Mouse (Mus musculus) ovary, postnatal 10 days (tissue): ENCODE data around the gene Lpp.

ENCODE experiments used
- DNase-seq: peaks from one replicate; pipeline ENCODE4 v3.0.0; 2022; ENCODE audit warnings: low spot score

Lpp gene

GRCm38 (mm10) chr16:24816621-24817020 is 423.3 kb downstream of the Lpp start:
- DNase-seq, result no peak

GRCm38 (mm10) chr16:24817381-24817780 is 424.1 kb downstream of the Lpp start:
- no peak for DNase-seq

DNA sequence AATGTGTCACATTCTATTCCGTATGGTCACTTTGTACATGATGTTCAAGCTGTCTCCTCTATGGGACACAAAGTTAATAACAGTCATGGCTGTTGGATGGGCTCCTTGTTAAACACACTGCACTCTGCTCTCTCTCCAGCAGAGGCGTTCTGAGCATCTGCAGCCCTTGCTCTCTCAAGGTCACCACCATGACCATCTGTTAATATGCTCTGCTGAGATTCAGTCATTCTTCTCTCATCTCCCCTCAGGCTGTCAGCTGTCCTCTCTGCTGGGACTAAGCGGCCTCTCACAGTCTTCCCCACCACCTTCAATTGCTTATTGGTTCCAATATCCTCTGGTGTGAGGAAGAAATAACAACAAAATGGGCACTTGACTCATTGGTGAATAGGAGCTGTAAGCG is 425.8 kb downstream of the Lpp start:
- DNase-seq, result no peak

DNA sequence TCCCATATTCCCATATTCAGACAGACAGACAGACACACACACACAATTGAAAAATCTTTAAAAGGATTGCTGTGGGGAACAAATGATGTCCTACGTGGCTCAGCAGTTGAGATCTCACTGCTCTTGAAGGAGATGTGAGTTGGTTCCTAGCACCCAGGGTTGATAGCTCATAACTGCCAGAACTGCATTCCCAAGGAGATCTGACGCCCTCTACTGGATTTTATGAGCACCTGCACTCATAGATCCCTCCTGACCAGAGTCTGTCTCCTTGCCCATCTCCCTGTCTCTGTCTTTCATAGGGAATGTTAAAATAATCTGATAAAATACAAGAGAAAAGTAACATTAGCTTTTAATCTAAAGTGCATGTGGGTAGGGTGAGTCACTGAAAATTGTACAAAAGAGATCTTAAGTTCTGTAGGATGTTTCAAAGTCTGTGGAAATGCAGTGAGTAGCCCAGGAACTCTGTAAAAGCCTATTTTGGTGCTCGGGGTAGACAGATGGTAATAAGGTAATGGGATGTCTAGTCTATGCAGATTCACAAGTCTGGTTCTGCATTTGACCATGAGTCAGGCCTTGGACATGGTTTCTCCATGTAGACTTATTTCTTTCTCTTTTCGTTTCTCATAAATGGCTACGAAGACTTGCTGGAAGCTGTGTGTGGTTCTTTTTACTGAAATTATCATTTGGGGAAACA is 429.0 kb downstream of the Lpp start:
- DNase-seq, result no peak

DNA sequence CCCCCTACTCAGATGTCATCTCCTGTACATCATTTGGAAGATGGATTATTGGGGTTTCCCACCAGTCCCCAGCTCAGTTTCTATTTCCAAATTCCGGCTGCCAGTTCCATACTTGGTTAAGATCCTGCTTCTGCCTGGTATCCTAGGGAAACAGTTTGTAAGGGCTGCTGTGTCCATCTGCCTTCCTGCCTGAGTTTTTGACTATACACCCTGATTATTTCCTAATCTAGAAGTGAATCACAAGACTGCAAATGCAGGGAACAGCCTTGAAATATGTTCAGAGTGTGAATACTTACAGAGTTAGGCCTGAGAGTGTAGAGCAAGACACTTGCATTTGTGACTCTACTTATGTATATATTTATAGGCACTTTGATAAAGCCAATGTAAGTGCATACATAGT is 429.6 kb downstream of the Lpp start:
- DNase-seq, result no peak

DNA sequence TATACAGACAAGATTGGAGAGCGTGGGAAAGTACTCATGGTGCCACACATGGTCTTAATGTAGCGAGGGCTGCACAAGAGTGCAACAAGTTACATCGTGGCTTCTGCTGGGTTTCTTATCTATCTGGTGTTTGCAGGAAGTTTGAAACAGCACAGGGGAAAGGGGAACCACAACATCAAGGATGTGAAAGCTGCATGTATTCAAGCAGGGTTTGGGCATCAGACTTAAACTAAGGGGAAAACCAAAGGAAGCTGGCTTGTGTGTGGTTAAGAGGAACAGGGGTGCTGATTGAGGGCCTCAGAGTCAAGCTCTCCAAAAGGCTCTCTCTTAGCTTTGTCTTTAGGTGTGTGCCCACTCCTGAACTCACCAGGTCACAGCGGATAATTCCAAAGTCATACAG is 433.1 kb downstream of the Lpp start:
- DNase-seq, result no peak

DNA sequence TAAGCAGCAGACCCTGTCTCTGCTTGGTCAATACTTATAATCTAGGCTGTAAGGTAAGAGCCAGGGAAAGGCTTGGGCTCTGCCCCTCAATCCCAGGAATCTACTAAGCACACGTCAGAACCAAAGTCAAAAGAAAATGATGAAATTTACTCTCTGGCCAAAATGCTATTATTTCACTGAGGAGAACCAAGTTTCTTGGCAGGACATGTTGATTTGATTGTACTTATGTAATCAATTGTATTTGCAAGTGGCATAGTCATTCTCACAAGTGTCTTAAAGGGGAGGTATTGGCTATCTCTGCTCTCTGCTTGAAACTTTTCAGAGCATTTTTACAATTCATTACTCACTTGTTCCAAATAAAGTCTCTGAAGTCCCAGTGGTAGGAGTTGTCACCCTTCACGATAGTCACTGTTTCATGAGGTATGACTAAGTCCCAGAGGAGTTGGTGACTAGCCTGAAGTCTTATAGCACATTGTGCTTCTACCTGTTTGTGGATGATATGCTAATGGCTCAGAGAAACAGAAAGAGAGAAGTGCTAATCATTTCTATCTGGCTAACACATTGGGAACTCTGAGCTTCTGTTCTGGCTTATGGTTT is 435.0 kb downstream of the Lpp start:
- DNase-seq, result no peak

GRCm38 (mm10) chr16:24829860-24830259 is 436.6 kb downstream of the Lpp start:
- no peak for DNase-seq

- no peak for DNase-seq
These were observed 437.6 kb downstream of the Lpp start for GRCm38 (mm10) chr16:24830939-24831338.

- no peak for DNase-seq
These were observed 439.9 kb downstream of the Lpp start for GRCm38 (mm10) chr16:24833221-24833620.

DNA sequence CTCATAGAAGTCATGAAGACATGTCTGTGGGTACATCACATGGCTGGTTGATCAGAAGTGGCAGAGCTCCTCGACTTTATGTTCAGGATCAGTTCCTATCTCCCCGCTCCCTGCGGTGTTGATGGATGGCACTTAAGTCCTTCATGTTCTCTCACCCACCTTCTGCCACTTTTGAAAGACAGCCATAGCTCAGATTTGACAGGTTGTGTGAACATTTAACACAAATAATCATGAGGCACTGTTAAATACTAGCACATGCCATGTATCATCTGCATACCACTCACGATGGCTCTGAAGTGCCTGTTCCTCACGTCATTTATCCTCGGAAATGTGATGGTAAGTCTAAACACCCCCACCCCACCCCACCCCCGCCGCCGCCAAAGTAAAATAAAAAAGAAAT is 441.2 kb downstream of the Lpp start:
- DNase-seq, result no peak

DNA sequence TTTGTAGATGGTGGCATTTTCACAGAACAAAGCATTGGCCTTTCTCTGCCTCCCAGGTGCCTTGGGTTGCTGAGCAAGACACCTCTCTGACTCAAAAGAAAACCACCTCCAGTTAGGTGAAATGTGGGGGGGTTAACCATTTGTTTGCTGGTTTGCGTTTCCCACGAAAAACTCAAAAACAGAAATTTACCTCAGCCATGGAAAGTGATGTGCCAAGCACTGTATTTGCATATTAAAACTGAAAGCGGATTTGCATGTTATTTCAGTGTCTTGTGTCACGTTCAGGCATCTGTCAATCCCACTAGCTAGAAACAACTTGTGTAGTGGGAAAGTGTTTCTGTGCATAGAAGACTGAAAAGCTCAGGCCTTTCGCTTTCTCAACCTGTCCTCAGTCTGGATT is 443.2 kb downstream of the Lpp start:
- DNase-seq, result no peak

GRCm38 (mm10) chr16:24839018-24839417 is 445.7 kb downstream of the Lpp start:
- DNase-seq, result no peak

GRCm38 (mm10) chr16:24840073-24840472 is 446.8 kb downstream of the Lpp start:
- no peak for DNase-seq

DNA sequence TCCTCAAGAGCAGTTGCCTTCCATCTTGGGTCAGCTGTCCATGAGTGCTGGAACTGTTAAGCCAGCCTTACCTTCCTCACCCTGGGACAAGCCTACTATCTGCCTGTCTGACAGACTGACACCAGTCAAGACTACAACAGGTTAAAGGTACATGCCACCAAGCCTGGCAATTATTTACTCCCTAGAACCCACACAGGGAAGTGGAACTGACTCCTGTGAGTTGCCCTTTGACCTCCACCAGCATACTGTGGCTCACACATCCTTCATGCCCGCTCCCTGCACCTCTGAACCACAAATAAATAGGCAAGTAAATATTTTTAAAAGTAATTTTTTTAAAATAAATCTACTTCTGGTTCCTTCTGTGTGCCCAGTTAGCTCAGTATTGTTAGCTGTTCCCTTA is 452.8 kb downstream of the Lpp start:
- no peak for DNase-seq

- DNase-seq, result no peak
These were observed 466.3 kb downstream of the Lpp start for GRCm38 (mm10) chr16:24859509-24860140.

DNA sequence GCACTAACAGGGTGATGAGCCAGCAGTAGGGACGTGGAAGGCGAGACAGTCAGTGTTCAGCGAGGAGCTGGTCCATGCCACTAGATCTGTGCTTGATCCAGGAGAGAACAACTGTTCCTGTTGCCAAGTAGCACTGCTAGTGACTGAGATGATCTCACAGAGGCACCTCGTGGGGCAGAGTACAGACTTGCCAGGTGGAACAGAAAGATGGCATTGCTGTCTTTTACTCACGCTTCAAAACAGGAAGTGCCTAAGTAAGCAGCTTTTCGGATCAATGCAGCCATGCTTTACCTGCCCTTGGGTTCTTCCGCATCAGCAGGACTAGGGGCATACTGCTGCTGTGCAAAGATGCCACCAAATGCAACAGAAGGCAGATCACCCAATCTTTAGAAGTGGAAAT is 467.1 kb downstream of the Lpp start:
- no peak for DNase-seq

- no peak for DNase-seq
These were observed 468.1 kb downstream of the Lpp start for GRCm38 (mm10) chr16:24861374-24861773.

DNA sequence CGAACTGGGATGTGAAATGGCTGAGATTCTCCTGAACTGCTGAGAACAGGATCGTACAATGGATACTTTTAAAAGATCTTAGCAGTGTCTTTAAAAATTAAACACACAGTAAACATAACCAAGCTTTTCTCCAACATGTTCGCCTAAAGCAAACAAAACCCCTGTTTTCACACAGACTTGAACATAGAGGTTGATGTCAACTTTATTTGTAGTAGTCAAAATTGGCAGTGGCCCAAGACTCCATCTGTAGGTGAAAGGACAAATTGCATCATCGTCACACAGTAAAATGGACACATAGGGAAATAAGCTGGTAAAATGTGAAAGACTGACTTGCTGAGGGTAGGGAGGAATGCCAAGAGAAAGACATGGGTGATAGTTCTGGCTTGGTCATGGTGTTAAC is 480.9 kb downstream of the Lpp start:
- no peak for DNase-seq

GRCm38 (mm10) chr16:24875661-24876060 is 482.4 kb downstream of the Lpp start:
- no peak for DNase-seq

DNA sequence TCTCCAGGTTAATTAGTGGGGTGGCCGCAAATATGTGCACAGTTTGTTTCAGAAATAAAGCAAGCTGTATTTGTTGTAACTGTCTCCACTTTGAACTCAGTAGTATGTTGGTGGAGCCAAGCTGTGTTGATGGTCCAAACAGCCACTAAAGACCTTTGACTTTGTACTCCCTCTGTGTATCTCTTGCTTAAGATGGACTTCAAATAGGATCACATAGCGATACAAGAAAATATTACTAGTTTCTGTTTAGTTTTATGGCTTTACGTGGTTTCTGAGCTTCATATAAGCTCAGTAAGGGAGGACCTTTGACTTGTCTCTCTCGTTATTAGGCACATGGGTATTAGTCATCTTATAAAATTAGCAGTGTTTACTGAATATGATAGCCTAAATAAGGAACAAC is 485.7 kb downstream of the Lpp start:
- DNase-seq, result no peak

- DNase-seq, result no peak
These were observed 487.4 kb downstream of the Lpp start for GRCm38 (mm10) chr16:24880698-24881097.

DNA sequence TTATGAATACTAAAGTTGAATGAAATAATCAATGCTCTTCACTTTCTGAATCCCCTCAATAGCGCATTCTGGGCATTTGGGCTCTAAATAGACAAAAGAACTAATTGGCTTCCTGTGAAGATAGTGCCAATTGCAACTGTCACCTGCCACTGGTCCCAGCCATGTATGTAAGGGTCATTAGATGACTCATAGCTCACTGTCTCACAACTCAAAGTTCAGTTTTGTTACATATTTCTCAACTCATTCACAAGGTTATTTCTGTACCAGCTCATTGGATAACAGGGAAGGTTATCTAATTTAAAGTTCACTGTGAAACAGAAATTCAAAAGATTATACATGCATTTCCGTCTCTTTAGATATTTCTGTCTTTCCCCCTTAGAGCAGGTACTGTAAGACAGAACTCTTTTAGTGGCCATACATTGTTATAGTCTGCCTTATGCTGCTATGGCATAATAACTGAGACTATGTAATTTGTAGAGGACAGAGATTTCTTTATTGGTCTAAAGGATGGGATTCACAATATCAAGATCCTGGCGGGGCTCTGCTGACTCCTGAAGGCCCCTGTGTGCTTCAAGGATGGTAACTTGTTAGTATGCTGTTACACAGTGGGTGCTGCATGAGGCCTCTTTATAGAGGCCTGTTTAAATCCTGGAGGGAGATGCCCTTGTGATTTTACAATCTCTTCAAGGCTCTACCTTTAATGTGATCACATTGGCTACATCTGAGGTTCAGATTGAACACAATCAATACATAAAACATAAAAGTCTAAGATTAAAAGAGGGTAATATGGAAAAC is 488.9 kb downstream of the Lpp start:
- DNase-seq, result no peak
